Comparison of ENCODE assay signal across 8 mouse cellular contexts in genomic region chr4:139312632-139313031, GRCm38 (mm10). TPM values are rescaled to one million over a fixed set of nuclear protein-coding genes. Genes with fewer than 3 reads are reported as not detected.
DNase-seq lines count a peak whose midpoint lies in the region; ATAC-seq and TF ChIP-seq lines count a peak whose summit lies in the region.

No protein-coding gene starts in this region.

- peak; percentile 88 for DNase-seq in heart, adult 11 months
- no peak for DNase-seq in heart, embryonic 10.5 days (ENCODE audit: low spot score)
- DNase-seq in CD4-positive helper T cell, adult 2 months (ENCODE audit: low read depth, low spot score): peak; percentile 65
- peak; percentile 58 for DNase-seq in adipocyte (ENCODE audit: low spot score)
- peak; percentile 32 for DNase-seq in limb, embryonic 14.5 days (ENCODE audit: low spot score)
- DNase-seq in thymus, postnatal 36 days: peak; percentile 45 to 55
- DNase-seq in layer of hippocampus, adult 9-10 months (ENCODE audit: low spot score): no peak
- no peak for DNase-seq in left cerebral cortex, postnatal 14 days (ENCODE audit: low spot score in 2 of 2)

- H3K27ac ChIP-seq in heart, embryonic 10.5 days: no peak overlapping the region
- no peak overlapping the region for H3K27ac ChIP-seq in limb, embryonic 14.5 days (replicated peaks; ENCODE audit: low read depth, low read length)

- no peak overlapping the region for H3K9ac ChIP-seq in limb, embryonic 14.5 days (ENCODE audit: low read depth, low read length, severe bottlenecking)

- intact Hi-C loops in left cerebral cortex, postnatal 14 days (cut with DNase I): no loop called here

- no peak for ATAC-seq in limb, embryonic 14.5 days (ENCODE audit: low FRiP score, low read depth)

- no peak overlapping the region for H3K4me3 ChIP-seq in heart, embryonic 10.5 days
- H3K4me3 ChIP-seq in limb, embryonic 14.5 days (replicated peaks; ENCODE audit: low read length): no peak overlapping the region

- peaks cover 15% of the 10 kb centered on the region; the same call in 1 of the 2 replicates for H3K27me3 ChIP-seq in heart, embryonic 10.5 days (ENCODE audit: insufficient read depth, poor library complexity, severe bottlenecking)
- no peaks in the 10 kb centered on the region for H3K27me3 ChIP-seq in limb, embryonic 14.5 days (ENCODE audit: control insufficient read depth, insufficient read depth, low read length)

- peaks cover 24% of the 10 kb centered on the region for H3K4me1 ChIP-seq in heart, embryonic 10.5 days
- peaks cover 15% of the 10 kb centered on the region for H3K4me1 ChIP-seq in limb, embryonic 14.5 days (ENCODE audit: control insufficient read depth, insufficient read depth, low read length)

- H3K36me3 ChIP-seq in heart, embryonic 10.5 days: peaks cover 29% of the 10 kb centered on the region
- H3K36me3 ChIP-seq in limb, embryonic 14.5 days (ENCODE audit: control insufficient read depth, insufficient read depth, low read length): peaks cover 33% of the 10 kb centered on the region

- no peak overlapping the region for H3K4me2 ChIP-seq in limb, embryonic 14.5 days (replicated peaks; ENCODE audit: low read depth, low read length, severe bottlenecking)

- no peaks in the 10 kb centered on the region for H3K9me3 ChIP-seq in heart, embryonic 10.5 days
- H3K9me3 ChIP-seq in limb, embryonic 14.5 days (ENCODE audit: control insufficient read depth, low read length): no peaks in the 10 kb centered on the region

- TF ChIP-seq POLR2A in limb, embryonic 14.5 days (IDR thresholded peaks at IDR 0.05; ENCODE audit: borderline replicate concordance, extremely low read depth, insufficient read depth, insufficient read length): no peak

- WGBS in heart, embryonic 10.5 days: 46% methylated on average over 4 of the region's 4 CpGs
- WGBS in limb, embryonic 14.5 days: 53% methylated on average over 4 of the region's 4 CpGs

RNA-seq across cellular contexts. Expression of gene Akr7a5, which starts 2.1 kb away (rescaled TPM):
- polyA plus RNA-seq in heart, embryonic 10.5 days (2016; fragmentation: Nextera tagmentation; extraction: Ambion mirVana): 60.1 and 72.5 TPM in 2 replicates
- 28.5 and 38.8 TPM in 2 replicates for polyA plus RNA-seq in limb, embryonic 14.5 days (2012; rRNA removed)
- polyA plus RNA-seq in limb, embryonic 14.5 days (2014; fragmentation: Nextera tagmentation; extraction: Ambion mirVana): 84.8 and 98.0 TPM in 2 replicates
- 10 to 100 TPM; 26.7 to 28.9 TPM for total RNA-seq in left cerebral cortex, postnatal 14 days (2021)

RNA-seq across cellular contexts. Expression of gene Pqlc2, which starts 2.1 kb away (rescaled TPM):
- polyA plus RNA-seq in heart, embryonic 10.5 days (2016; fragmentation: Nextera tagmentation; extraction: Ambion mirVana): 12.7 and 13.9 TPM in 2 replicates
- polyA plus RNA-seq in limb, embryonic 14.5 days (2012; rRNA removed): 20.7 and 30.7 TPM in 2 replicates
- 12.9 and 15.4 TPM in 2 replicates for polyA plus RNA-seq in limb, embryonic 14.5 days (2014; fragmentation: Nextera tagmentation; extraction: Ambion mirVana)
- total RNA-seq in left cerebral cortex, postnatal 14 days (2021): 10 to 100 TPM; 15.1 to 15.4 TPM

RNA-seq across cellular contexts. Expression of gene Mrto4, which starts 39.7 kb away (rescaled TPM):
- 115 and 161 TPM in 2 replicates for polyA plus RNA-seq in heart, embryonic 10.5 days (2016; fragmentation: Nextera tagmentation; extraction: Ambion mirVana)
- polyA plus RNA-seq in limb, embryonic 14.5 days (2012; rRNA removed): 59.0 and 66.7 TPM in 2 replicates
- polyA plus RNA-seq in limb, embryonic 14.5 days (2014; fragmentation: Nextera tagmentation; extraction: Ambion mirVana): 92.1 and 106 TPM in 2 replicates
- total RNA-seq in left cerebral cortex, postnatal 14 days (2021): 10 to 100 TPM; 38.2 to 48.5 TPM

RNA-seq across cellular contexts. Expression of gene Emc1, which starts 39.8 kb away (rescaled TPM):
- polyA plus RNA-seq in heart, embryonic 10.5 days (2016; fragmentation: Nextera tagmentation; extraction: Ambion mirVana): 37.9 and 56.6 TPM in 2 replicates
- polyA plus RNA-seq in limb, embryonic 14.5 days (2012; rRNA removed): 33.7 and 40.5 TPM in 2 replicates
- 12.6 and 13.4 TPM in 2 replicates for polyA plus RNA-seq in limb, embryonic 14.5 days (2014; fragmentation: Nextera tagmentation; extraction: Ambion mirVana)
- 10 to 100 TPM; 77.7 to 82.3 TPM for total RNA-seq in left cerebral cortex, postnatal 14 days (2021)

RNA-seq across cellular contexts. Expression of gene Ubr4, which starts 39.8 kb away (rescaled TPM):
- polyA plus RNA-seq in heart, embryonic 10.5 days (2016; fragmentation: Nextera tagmentation; extraction: Ambion mirVana): 61.1 and 75.4 TPM in 2 replicates
- 159 and 188 TPM in 2 replicates for polyA plus RNA-seq in limb, embryonic 14.5 days (2012; rRNA removed)
- polyA plus RNA-seq in limb, embryonic 14.5 days (2014; fragmentation: Nextera tagmentation; extraction: Ambion mirVana): 86.6 and 89.3 TPM in 2 replicates
- 100 to 1,000 TPM; 158 to 164 TPM for total RNA-seq in left cerebral cortex, postnatal 14 days (2021)

Comparison
In these comparisons a context has a peak if more than half of its experiments do, and no peak if none do; other contexts are left out.
1. DNase-seq: peak in heart, adult 11 months (single experiment), CD4-positive helper T cell, adult 2 months (single experiment), adipocyte (single experiment), limb, embryonic 14.5 days (single experiment) and thymus, postnatal 36 days (2 of 2); none in heart, embryonic 10.5 days (single experiment), layer of hippocampus, adult 9-10 months (single experiment) and left cerebral cortex, postnatal 14 days (0 of 2).